Mouse (Mus musculus) liver, postnatal 0 days (tissue): ENCODE results near the gene Lpar6.

Experiments
- CTCF ChIP-seq: sonication (generic); IDR thresholded peaks from 2 replicates; pipeline ENCODE4 v1.5.1; 2016; ENCODE audit warnings: antibody characterized with exemption, low read depth
- EP300 ChIP-seq: IDR thresholded peaks from 2 replicates; pipeline ENCODE4 v1.6.1; 2016; ENCODE audit warnings: antibody characterized with exemption, low read depth, mild to moderate bottlenecking

DNA sequence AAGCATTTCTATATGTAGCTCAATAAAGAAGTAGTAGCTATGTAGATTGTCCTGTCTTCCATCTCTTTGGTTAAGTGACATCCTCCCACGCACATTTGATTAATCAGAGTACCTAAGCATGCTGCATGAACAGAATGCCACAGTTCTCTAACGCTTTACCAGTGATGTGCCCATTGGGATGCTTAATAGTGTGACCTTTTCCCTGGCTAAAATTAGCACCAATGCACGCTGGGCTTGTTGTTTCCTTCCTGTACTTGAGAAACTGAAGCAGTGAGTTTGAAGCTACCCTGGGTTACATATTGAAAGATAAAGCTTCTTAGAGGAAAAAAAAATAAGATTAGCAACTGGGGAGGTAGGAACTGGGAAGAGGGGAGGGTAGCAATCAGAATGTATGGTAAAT is 33.7 kb upstream of the Lpar6 start:
- TF ChIP-seq CTCF = no peak
- no peak for TF ChIP-seq EP300
